Mouse (Mus musculus) retina, postnatal 7 days (tissue): Measurements from ENCODE around the gene Chd1.
"Not testable (repeated sequence)": the region's sequence is repeated elsewhere in the genome, so short reads cannot be mapped to it uniquely, and the experiment has no call there.

Experiments used
- DNase-seq: peaks from one replicate; pipeline ENCODE4 v3.0.0-alpha.2; 2012; ENCODE audit warnings: low read depth, low spot score

The Chd1 gene

GRCm38 (mm10) chr17:15731706-15732105 is 26.9 kb downstream of the Chd1 start:
- peak; percentile 9 for DNase-seq

- no peak for DNase-seq
Observed at GRCm38 (mm10) chr17:15737346-15737917, 32.7 kb downstream of the Chd1 start.

GRCm38 (mm10) chr17:15741836-15742235 is 37.1 kb downstream of the Chd1 start:
- DNase-seq, result no peak

GRCm38 (mm10) chr17:15742953-15743352 is 38.2 kb downstream of the Chd1 start:
- no peak for DNase-seq

- no peak for DNase-seq
Observed at GRCm38 (mm10) chr17:15743379-15743778, 38.6 kb downstream of the Chd1 start.

GRCm38 (mm10) chr17:15746696-15747095 is 41.9 kb downstream of the Chd1 start:
- DNase-seq, result no peak

- no peak for DNase-seq
Observed at GRCm38 (mm10) chr17:15748022-15748421, 43.3 kb downstream of the Chd1 start.

- not testable (repeated sequence) for DNase-seq
Observed at GRCm38 (mm10) chr17:15751264-15751663, 46.5 kb downstream of the Chd1 start.

- DNase-seq, result no peak
Observed at GRCm38 (mm10) chr17:15761191-15761590, 56.4 kb downstream of the Chd1 start.

GRCm38 (mm10) chr17:15769081-15769724 is 64.4 kb downstream of the Chd1 start:
- no peak for DNase-seq

- no peak for DNase-seq
Observed at GRCm38 (mm10) chr17:15773956-15774355, 69.2 kb downstream of the Chd1 start.

- DNase-seq, result no peak
Observed at GRCm38 (mm10) chr17:15774565-15775215, 69.9 kb downstream of the Chd1 start.

GRCm38 (mm10) chr17:15776349-15776748 is 71.6 kb downstream of the Chd1 start:
- DNase-seq, result no peak

GRCm38 (mm10) chr17:15777979-15778378 is 73.2 kb downstream of the Chd1 start:
- DNase-seq, result no peak

GRCm38 (mm10) chr17:15787036-15787435 is 82.3 kb downstream of the Chd1 start:
- DNase-seq, result peak; percentile 23

GRCm38 (mm10) chr17:15790716-15791115 is 85.9 kb downstream of the Chd1 start:
- no peak for DNase-seq

- DNase-seq, result no peak
Observed at GRCm38 (mm10) chr17:15799195-15799793, 94.5 kb downstream of the Chd1 start.

- no peak for DNase-seq
Observed at GRCm38 (mm10) chr17:15804008-15804812, 99.4 kb downstream of the Chd1 start.

- no peak for DNase-seq
Observed at GRCm38 (mm10) chr17:15807295-15807984, 102.7 kb downstream of the Chd1 start.

- no peak for DNase-seq
Observed at GRCm38 (mm10) chr17:15808015-15808414, 103.2 kb downstream of the Chd1 start.
